Mouse (Mus musculus) hindbrain, embryonic 11.5 days (tissue): Measurements from ENCODE around the gene Tmem26. TPM values are rescaled to one million over a fixed set of nuclear protein-coding genes. Genes with fewer than 3 reads are reported as not detected.

Experiments
- ATAC-seq: fragments of 200-750 bp; cut with Nextera tagmentation; 2 replicates; pipeline ENCODE4 v1.8.0; 2017; ENCODE audit warnings: mild to moderate bottlenecking, moderate TSS enrichment, moderate library complexity; ENCODE audit not compliant: low FRiP score
- DNase-seq: peaks from one replicate; pipeline ENCODE4 v3.0.0-alpha.2; 2015; ENCODE audit warnings: low spot score
- H3K27ac ChIP-seq: fragments of 300-500 bp; sonication (generic); 2 replicates; pipeline ENCODE4 v1.5.1; 2014; ENCODE audit warnings: mild to moderate bottlenecking, low read depth, low read length
- H3K27me3 ChIP-seq: fragments of 300-500 bp; sonication (generic); 2 replicates; pipeline ENCODE4 v1.6.1; 2014; ENCODE audit warnings: mild to moderate bottlenecking, low read length, moderate library complexity, mixed read lengths; ENCODE audit not compliant: control insufficient read depth, insufficient read depth
- H3K36me3 ChIP-seq: fragments of 300-500 bp; sonication (generic); 2 replicates; pipeline ENCODE4 v1.6.1; 2014; ENCODE audit warnings: mild to moderate bottlenecking, low read length, moderate library complexity, mixed read lengths; ENCODE audit not compliant: control insufficient read depth, insufficient read depth
- H3K4me1 ChIP-seq: fragments of 300-500 bp; sonication (generic); replicated peaks from 2 replicates; pipeline ENCODE4 v1.6.1; 2014; ENCODE audit warnings: low read length, mixed read lengths; ENCODE audit not compliant: control insufficient read depth, insufficient read depth
- H3K4me2 ChIP-seq: fragments of 300-500 bp; sonication (generic); replicated peaks from 2 replicates; pipeline ENCODE4 v1.6.1; 2014; ENCODE audit warnings: mild to moderate bottlenecking, low read depth, low read length
- H3K4me3 ChIP-seq: fragments of 300-500 bp; sonication (generic); 2 replicates; pipeline ENCODE4 v1.5.1; 2014; ENCODE audit warnings: low read depth, low read length
- H3K9ac ChIP-seq: fragments of 300-500 bp; sonication (generic); 2 replicates; pipeline ENCODE4 v1.6.1; 2014; ENCODE audit warnings: low read depth, low read length
- H3K9me3 ChIP-seq: fragments of 300-500 bp; sonication (generic); 2 replicates; pipeline ENCODE4 v1.6.1; 2016; ENCODE audit warnings: low read length; ENCODE audit not compliant: control insufficient read depth
- WGBS: fragments of 180-500 bp; shearing (Covaris S2); extraction: QIAGEN DNeasy Blood & Tissue Kit; methylation state at CpG from one replicate; pipeline ENCODE4 v1.1.7; 2014; 5-methylcytosine and 5-hydroxymethylcytosine counted together
- polyA plus RNA-seq: library from polyadenylated mRNA; unstranded; fragments of >200 nt; fragmentation: Nextera tagmentation; extraction: Ambion mirVana; gene quantifications from 2 replicates; pipeline ENCODE4 v1.2.1, GENCODE M21; 2014

Tmem26 gene
- polyA plus RNA-seq, 1 experiment from 2014 or later: 8.2 TPM

GRCm38 (mm10) chr10:68707014-68707852 lies 16.2 kb upstream of the Tmem26 start:
- no peak overlapping the region for H3K4me2 ChIP-seq
- no peak overlapping the region for H3K4me3 ChIP-seq
- DNase-seq: no peak
- 86% methylated on average over 3 of the region's 3 CpGs for WGBS
- H3K27ac ChIP-seq: no peak overlapping the region
- H3K36me3 ChIP-seq: no peaks in the 10 kb centered on the region
- H3K9ac ChIP-seq: no peak overlapping the region
- H3K9me3 ChIP-seq: no peaks in the 10 kb centered on the region
- H3K4me1 ChIP-seq: no peaks in the 10 kb centered on the region
- no peak for ATAC-seq
- no peaks in the 10 kb centered on the region for H3K27me3 ChIP-seq

GRCm38 (mm10) chr10:68712926-68713325 lies 10.5 kb upstream of the Tmem26 start:
- no peak overlapping the region for H3K9ac ChIP-seq
- ATAC-seq: no peak
- H3K4me3 ChIP-seq: no peak overlapping the region
- H3K9me3 ChIP-seq: no peaks in the 10 kb centered on the region
- no peaks in the 10 kb centered on the region for H3K4me1 ChIP-seq
- H3K36me3 ChIP-seq: no peaks in the 10 kb centered on the region
- 84% methylated on average over 2 of the region's 2 CpGs for WGBS
- DNase-seq: no peak
- H3K27ac ChIP-seq: no peak overlapping the region
- no peaks in the 10 kb centered on the region for H3K27me3 ChIP-seq
- no peak overlapping the region for H3K4me2 ChIP-seq

GRCm38 (mm10) chr10:68714302-68714701 lies 9.1 kb upstream of the Tmem26 start:
- ATAC-seq (no peak), DNase-seq (no peak)
- H3K9me3 ChIP-seq: no peaks in the 10 kb centered on the region
- H3K4me3 ChIP-seq: no peak overlapping the region
- no peaks in the 10 kb centered on the region for H3K4me1 ChIP-seq
- H3K36me3 ChIP-seq: no peaks in the 10 kb centered on the region
- H3K27ac ChIP-seq: no peak overlapping the region
- no peaks in the 10 kb centered on the region for H3K27me3 ChIP-seq
- no peak overlapping the region for H3K4me2 ChIP-seq
- H3K9ac ChIP-seq: no peak overlapping the region
- WGBS: 81% methylated on average over 3 of the region's 3 CpGs

GRCm38 (mm10) chr10:68715396-68715795 lies 8.1 kb upstream of the Tmem26 start:
- H3K9me3 ChIP-seq: no peaks in the 10 kb centered on the region
- 94% methylated on average over 3 of the region's 3 CpGs for WGBS
- no peaks in the 10 kb centered on the region for H3K27me3 ChIP-seq
- DNase-seq (no peak), ATAC-seq (no peak)
- H3K4me3 ChIP-seq: no peak overlapping the region
- H3K4me1 ChIP-seq: no peaks in the 10 kb centered on the region
- no peak overlapping the region for H3K27ac ChIP-seq
- H3K36me3 ChIP-seq: no peaks in the 10 kb centered on the region
- no peak overlapping the region for H3K4me2 ChIP-seq
- H3K9ac ChIP-seq: no peak overlapping the region

- no peak overlapping the region for H3K9ac ChIP-seq
- H3K9me3 ChIP-seq: no peaks in the 10 kb centered on the region
- no peaks in the 10 kb centered on the region for H3K27me3 ChIP-seq
- no peak overlapping the region for H3K4me3 ChIP-seq
- no peaks in the 10 kb centered on the region for H3K4me1 ChIP-seq
- no peak overlapping the region for H3K4me2 ChIP-seq
- no peak overlapping the region for H3K27ac ChIP-seq
- WGBS: 82% methylated on average over 3 of the region's 3 CpGs
- H3K36me3 ChIP-seq: no peaks in the 10 kb centered on the region
- DNase-seq (no peak), ATAC-seq (no peak)
Observed at GRCm38 (mm10) chr10:68718375-68718774, 5.1 kb upstream of the Tmem26 start.

GRCm38 (mm10) chr10:68720887-68721400 lies 2.5 kb upstream of the Tmem26 start:
- Histone ChIP-seq H3K9ac (no peak overlapping the region), H3K36me3 (no peaks in the 10 kb centered on the region), H3K27me3 (peaks cover 2% of the 10 kb centered on the region; the same call in 1 of the 2 replicates), H3K27ac (no peak overlapping the region), H3K9me3 (no peaks in the 10 kb centered on the region), H3K4me3 (no peak overlapping the region), H3K4me2 (no peak overlapping the region), H3K4me1 (no peaks in the 10 kb centered on the region)
- WGBS: 65% methylated on average over 5 of the region's 5 CpGs
- no peak for DNase-seq
- ATAC-seq: no peak

GRCm38 (mm10) chr10:68723015-68723414 lies 431 bp upstream of the Tmem26 start:
- DNase-seq: peak; percentile 4
- no peak for ATAC-seq
- Histone ChIP-seq H3K27me3 (peaks cover 2% of the 10 kb centered on the region; the same call in 1 of the 2 replicates), H3K36me3 (no peaks in the 10 kb centered on the region), H3K9me3 (no peaks in the 10 kb centered on the region), H3K9ac (no peak overlapping the region), H3K4me3 (no peak overlapping the region), H3K4me2 (peak overlapping the region; percentile 87; the same call in 1 of the 2 replicates), H3K27ac (no peak overlapping the region), H3K4me1 (no peaks in the 10 kb centered on the region)
- 33% methylated on average over 7 of the region's 7 CpGs for WGBS

- no peak overlapping the region for H3K27ac ChIP-seq
- DNase-seq: no peak
Observed at GRCm38 (mm10) chr10:68724361-68724720, 895 bp downstream of the Tmem26 start.

GRCm38 (mm10) chr10:68727464-68727863 lies 4.0 kb downstream of the Tmem26 start:
- 87% methylated on average over 5 of the region's 5 CpGs for WGBS
- Histone ChIP-seq H3K4me1 (no peaks in the 10 kb centered on the region), H3K4me2 (no peak overlapping the region), H3K27ac (no peak overlapping the region), H3K27me3 (peaks cover 2% of the 10 kb centered on the region; the same call in 1 of the 2 replicates), H3K36me3 (no peaks in the 10 kb centered on the region), H3K4me3 (no peak overlapping the region), H3K9ac (no peak overlapping the region), H3K9me3 (no peaks in the 10 kb centered on the region)
- ATAC-seq (no peak), DNase-seq (no peak)

More at GRCm38 (mm10) chr10:68724361-68724720, 895 bp downstream of the Tmem26 start:
- Histone ChIP-seq H3K27me3 (peaks cover 2% of the 10 kb centered on the region; the same call in 1 of the 2 replicates), H3K4me1 (no peaks in the 10 kb centered on the region), H3K9ac (peak overlapping the region; percentile 37; the same call in 1 of the 2 replicates), H3K36me3 (no peaks in the 10 kb centered on the region), H3K4me3 (peak overlapping the region; percentile 36), H3K4me2 (peak overlapping the region; percentile 87), H3K9me3 (no peaks in the 10 kb centered on the region)
- ATAC-seq: peak; percentile 43; the same call in 1 of the 2 replicates
- WGBS: 1% methylated on average over 10 of the region's 11 CpGs
